Mouse (Mus musculus): ENCODE measurements at regions not wholly inside any gene's neighbourhood (a gene's known extent, or its start where the extent isn't known, plus 50 kb on each side); places are given as distances from the start of the nearest gene placed in this dataset.
"Not testable (repeated sequence)": the region's sequence is repeated elsewhere in the genome, so short reads cannot be mapped to it uniquely, and the experiment has no call there.

- intact Hi-C loops (cut with DNase I); DNase-seq: not testable (repeated sequence)
These were observed 563.5 kb downstream of the Gm10330 start for GRCm38 (mm10) chr12:23216521-23216920.

- DNase-seq, result peak; percentile 44 to 58
- intact Hi-C loops (cut with DNase I), result not testable (repeated sequence)
These were observed 590.5 kb downstream of the Gm10330 start for GRCm38 (mm10) chr12:23189546-23189945.

GRCm38 (mm10) chr12:23189110-23189509 lies 591.0 kb downstream of the Gm10330 start:
- intact Hi-C loops (cut with DNase I), result not testable (repeated sequence)
- peak; percentile 4 to 15 for DNase-seq

Small RNAs in the stretch of these regions (microRNA-seq; reads per million reads assigned to microRNA genes)
- 0 reads per million in 2 experiments for gene Gm26140

All from heart, postnatal 10 days (tissue).